In genomic region chr17:47494132-47494531, GRCm38 (mm10) we compare ENCODE assay signal across 15 mouse cellular contexts. TPM values are rescaled to one million over a fixed set of nuclear protein-coding genes. Genes with fewer than 3 reads are reported as not detected.
"Had no signal": no experiment of that assay in that cellular context is flagged by ENCODE, and none has a peak within 500 bp of the region (broad histone marks: within the 10 kb centered on the region; RNA-seq: fewer than 3 reads in every experiment).

No protein-coding gene starts in this region.

- H3K9ac ChIP-seq: lung, embryonic 15.5 days; midbrain, embryonic 12.5 days; stomach, embryonic 15.5 days had no signal

- H3K27me3 ChIP-seq: lung, embryonic 15.5 days; megakaryocyte, embryonic 14.5 days; midbrain, embryonic 12.5 days; stomach, embryonic 15.5 days had no signal

- H3K4me2 ChIP-seq: lung, embryonic 15.5 days; midbrain, embryonic 12.5 days; stomach, embryonic 15.5 days had no signal

- H3K27ac ChIP-seq: left cerebral cortex, adult 2 months; limb, embryonic 10.5 days; lung, embryonic 15.5 days; macrophage; midbrain, embryonic 12.5 days; stomach, embryonic 15.5 days had no signal

- H3K9me3 ChIP-seq: limb, embryonic 10.5 days; lung, embryonic 15.5 days; megakaryocyte, embryonic 14.5 days; midbrain, embryonic 12.5 days; stomach, embryonic 15.5 days had no signal

- H3K4me1 ChIP-seq: limb, embryonic 10.5 days; lung, embryonic 15.5 days; midbrain, embryonic 12.5 days; stomach, embryonic 15.5 days had no signal

- H3K4me3 ChIP-seq: left cerebral cortex, adult 2 months; limb, embryonic 10.5 days; lung, embryonic 15.5 days; midbrain, embryonic 12.5 days; stomach, embryonic 15.5 days had no signal

- DNase-seq: kidney, postnatal 10 days; lung, postnatal 14 days; spleen, adult 18-20 months; thymus, adult 2 months; thymus, postnatal 25 days had no signal

RNA-seq across cellular contexts. Expression of gene 1700001C19Rik, which starts 57.0 kb away (rescaled TPM):
- total RNA-seq: layer of hippocampus, postnatal 14 days; left cerebral cortex, adult 2 months; left cerebral cortex, postnatal 14 days had no signal
- polyA plus RNA-seq: macrophage had no signal

RNA-seq across cellular contexts. Expression of gene AI661453, which starts 57.7 kb away (rescaled TPM):
- polyA plus RNA-seq: neural tube, embryonic 14.5 days had no signal
